Mouse (Mus musculus): ENCODE measurements around the gene Rcn3.

GRCm38 (mm10) chr7:45127700-45128224 is 35.7 kb upstream of the Rcn3 start:
- TF ChIP-seq CTCF (IDR thresholded peaks at IDR 0.05; ENCODE audit: control insufficient read depth, insufficient read depth, insufficient replicate concordance, low read depth, low read length): no peak
- TF ChIP-seq POLR2A (IDR thresholded peaks at IDR 0.05; ENCODE audit: control insufficient read depth, low read depth, low read length): no peak

Data from testis, adult 2 months (tissue).